Mouse (Mus musculus) central nervous system, embryonic 18 days (tissue): ENCODE measurements around the gene Cdh4. TPM values are rescaled to one million over a fixed set of nuclear protein-coding genes. Genes with fewer than 3 reads are reported as not detected.

Source experiments
- polyA plus RNA-seq: library from polyadenylated mRNA; depleted of rRNA; stranded (reverse); fragments of >200 nt; gene quantifications from 2 replicates; pipeline ENCODE4 v1.2.3, GENCODE M21; 2012; rRNA removed

Gene Cdh4
- 32.0 and 38.6 TPM in 2 replicates for polyA plus RNA-seq

DNA sequence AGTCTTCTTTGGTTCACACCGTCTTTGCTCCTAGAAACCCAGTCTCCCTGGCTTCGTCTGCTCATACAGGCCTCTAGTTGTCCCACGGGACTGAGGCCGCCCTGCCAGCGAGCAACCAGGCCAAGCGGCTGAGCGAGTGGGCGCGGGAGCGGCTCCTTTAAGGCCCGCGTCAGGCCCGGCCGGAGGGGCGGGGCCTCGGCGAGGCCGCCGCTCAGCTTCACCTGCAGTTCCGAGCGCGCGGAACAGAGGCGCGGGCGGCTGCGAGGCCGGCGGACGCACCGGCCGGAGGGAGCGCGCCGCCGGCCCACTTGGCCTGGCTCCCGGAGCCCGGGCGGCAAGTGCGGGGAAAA, at the start of gene Cdh4:
Gene Cdh4 (plus strand): TSS at position 241 of the 350 bp plus-strand sequence.

